Mouse (Mus musculus) liver, adult (tissue): ENCODE measurements at regions not wholly inside any gene's neighbourhood (a gene's known extent, or its start where the extent isn't known, plus 50 kb on each side); places are given as distances from the start of the nearest gene placed in this dataset.

Source experiments
- GATA4 ChIP-seq: IDR thresholded peaks from 2 replicates; pipeline ENCODE4 v1.6.1; 2014; ENCODE audit warnings: mild to moderate bottlenecking, low read length; ENCODE audit not compliant: insufficient replicate concordance

DNA sequence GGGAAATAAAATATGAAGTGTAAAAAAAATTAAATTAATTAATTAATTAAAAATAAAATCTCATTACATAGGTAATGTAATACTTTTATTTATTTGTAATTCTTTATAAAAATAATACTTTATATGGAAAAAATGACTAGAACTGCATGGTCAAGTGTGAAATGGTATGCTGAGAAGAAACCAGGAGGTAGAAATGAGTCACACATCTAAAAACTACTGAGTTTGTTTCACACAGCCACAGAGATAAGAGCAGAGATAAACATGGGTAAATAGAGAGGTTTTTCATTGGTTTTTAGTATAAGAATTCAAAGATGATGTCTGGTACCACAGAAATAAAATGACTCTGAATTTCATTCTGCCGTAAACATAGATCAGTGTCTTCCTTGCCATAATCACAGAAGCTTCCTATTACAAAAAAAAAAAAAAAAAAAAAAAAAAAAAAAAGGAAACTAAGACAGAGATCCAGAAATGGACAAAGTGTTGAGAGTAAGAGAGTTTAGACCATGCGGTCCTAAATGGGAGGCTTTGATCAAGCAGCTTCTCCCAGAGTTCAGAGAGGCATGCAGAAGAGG is 1190.5 kb upstream of the Zeb2 start:
- TF ChIP-seq GATA4 = no peak

DNA sequence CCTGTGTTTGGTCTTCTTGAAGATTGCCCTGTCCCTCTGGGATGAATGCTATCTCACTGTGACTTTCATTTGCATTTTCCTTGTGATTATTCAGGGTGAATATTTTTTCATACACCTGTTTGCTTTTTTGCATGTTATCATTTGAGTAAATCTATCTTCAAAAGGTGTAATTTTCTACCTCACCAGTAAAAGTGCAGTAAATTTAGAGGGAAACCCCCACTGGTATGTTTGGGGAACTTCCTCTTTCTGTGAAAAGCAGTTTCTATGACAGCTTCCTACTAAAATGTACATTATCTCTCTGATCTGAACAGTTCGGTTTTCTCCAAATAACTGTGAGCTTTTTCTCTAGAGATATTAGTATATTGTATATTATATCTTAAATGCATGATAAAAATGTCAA is 1185.4 kb upstream of the Zeb2 start:
- no peak for TF ChIP-seq GATA4

DNA sequence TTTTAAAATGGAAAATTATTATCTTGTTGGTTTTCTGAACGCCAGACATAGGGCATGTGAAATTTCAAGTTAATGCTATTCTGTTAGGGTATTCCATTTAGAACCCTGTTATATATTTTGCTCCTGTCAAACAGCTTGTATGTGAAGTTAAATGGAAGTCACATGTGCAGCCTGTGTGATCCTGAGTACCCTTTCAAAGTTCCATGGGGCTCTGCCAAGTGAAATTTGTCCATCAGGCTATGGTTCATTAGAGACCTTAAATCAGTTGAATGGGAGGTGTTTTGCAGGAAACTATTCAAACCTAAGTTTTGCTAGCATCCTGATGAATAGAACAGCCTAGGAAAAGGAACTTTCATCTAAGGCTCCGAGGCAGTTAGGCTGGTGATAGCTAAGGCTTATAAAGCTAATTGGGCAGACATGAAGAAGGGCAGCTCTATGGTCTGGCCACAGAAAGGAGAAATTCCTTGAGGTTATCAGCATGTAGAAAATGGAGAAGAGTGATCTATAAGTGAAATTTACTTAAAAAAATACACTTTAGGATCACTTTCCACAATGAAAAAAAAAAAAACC is 1180.2 kb upstream of the Zeb2 start:
- no peak for TF ChIP-seq GATA4

DNA sequence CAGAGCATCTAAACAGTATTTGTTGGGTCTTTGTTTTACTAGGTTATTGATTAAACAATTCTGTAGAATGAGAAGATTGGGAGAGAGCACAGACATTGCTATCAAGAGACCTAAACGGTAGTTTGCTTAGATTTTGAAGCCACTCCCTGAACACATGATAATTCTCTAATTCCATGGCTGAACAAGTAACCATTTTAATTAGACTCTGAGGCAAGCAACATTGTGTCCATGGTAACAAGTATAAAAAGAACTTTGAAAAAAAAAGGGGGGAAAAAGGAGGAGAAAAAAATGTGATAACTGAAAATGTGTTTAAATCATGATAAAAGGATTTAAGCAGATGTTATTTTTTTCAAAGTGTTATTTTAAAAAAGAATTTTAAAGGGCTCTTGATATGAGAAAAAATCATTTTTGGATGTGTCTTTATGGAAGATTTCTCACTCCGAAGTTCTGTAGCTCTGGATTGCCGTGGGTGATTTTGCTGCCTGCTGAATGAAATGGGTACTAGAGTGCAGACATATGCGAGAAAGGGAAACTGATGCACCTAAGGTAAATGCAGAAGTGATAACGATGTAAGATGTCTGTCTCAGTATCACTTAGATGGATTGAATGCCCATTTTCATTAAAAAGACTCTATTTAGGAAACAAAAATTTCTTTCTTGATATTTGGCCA is 1166.9 kb upstream of the Zeb2 start:
- no peak for TF ChIP-seq GATA4

DNA sequence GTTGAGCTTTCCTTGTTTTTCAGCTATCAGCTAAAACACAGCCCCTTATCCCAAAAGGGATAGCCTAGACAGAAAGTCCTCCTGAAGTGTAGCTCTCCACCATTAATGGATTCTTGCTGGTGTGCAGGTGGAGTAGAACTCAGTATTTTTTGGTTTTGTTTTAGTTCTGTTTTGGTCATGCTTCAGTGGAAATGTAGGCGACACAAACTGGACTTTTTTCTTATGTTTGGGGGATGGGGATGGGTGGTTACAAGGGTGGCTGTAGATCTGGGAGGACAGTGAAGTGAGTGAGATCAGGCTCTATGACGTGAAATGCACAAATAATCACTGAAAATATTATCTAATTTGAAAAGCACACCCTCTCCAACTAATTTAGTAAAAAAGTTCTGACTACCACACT is 1163.6 kb upstream of the Zeb2 start:
- no peak for TF ChIP-seq GATA4

DNA sequence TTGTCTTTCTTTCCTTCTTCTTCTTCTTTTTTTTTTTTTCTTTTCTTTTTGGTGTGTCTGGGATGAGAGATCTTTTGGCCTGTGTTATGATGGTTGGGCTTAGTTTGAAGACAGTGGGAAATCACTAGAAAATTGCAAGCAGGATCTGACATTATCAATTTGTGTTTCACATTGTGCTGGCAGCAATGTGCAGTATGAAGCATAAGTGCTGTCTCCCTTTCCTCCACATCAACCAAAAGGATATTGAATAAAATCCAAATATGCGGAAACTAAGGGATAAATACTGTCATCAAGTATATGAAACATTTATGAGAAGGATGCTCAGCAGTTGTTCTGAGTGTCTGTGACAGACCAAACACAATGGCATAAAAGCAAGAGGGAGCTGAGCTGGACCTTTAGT is 1144.4 kb upstream of the Zeb2 start:
- no peak for TF ChIP-seq GATA4

DNA sequence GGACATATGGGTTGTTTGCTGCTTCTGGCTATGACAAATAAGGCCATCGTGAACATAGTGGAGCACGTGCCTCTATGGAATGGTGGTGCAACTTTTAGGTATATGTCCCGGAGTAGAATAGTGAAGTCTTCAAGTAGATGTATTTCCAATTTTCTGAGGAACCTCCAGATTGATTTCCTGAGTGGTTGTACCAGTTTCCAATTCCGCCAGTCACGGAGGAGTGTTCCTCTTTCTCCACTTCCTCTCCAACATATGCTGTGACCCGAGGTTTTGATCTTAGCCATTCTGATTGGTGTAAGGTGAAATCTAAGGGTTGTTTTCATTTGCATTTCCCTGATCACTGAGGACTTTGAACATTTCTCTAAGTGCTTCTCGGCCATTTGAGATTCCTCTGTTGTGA is 1134.4 kb upstream of the Zeb2 start:
- no peak for TF ChIP-seq GATA4

DNA sequence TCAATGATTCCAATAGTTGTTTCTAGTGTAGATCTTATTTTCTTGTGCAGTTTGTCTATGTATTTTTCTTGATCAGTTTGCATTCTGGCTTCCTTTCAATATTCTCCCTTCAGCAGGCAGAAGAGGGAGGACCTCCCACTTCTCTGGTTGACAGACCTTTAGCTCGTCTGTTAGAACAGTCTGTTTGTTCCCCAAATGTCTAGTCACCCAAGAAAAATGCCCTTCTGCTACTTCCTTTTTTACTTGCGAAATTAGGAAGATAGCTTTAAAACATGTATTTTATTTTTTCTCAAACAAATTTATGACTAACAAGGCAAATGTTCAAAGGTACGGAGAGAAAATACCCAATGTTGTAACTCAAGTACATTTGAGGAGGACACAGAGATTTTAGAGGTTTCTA is 1128.5 kb upstream of the Zeb2 start:
- no peak for TF ChIP-seq GATA4

DNA sequence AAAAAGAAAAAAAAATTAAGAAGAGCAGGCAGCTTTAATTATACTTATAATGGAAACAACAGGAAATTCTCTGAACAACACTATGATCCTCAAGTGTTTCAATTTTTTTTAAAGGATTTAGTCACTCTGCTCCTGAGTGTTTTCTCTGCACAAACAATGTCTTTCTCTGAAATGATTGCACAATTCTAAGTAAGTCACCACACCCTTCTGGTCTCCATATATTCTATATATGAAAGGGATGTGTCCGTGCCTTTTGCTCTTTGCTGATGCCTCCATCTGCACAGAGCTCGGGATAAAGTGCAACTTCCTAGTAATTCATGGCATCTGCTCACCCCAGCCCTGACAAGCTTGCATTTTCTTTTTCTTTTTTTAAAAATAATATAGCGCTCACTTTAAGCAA is 1127.5 kb upstream of the Zeb2 start:
- no peak for TF ChIP-seq GATA4

DNA sequence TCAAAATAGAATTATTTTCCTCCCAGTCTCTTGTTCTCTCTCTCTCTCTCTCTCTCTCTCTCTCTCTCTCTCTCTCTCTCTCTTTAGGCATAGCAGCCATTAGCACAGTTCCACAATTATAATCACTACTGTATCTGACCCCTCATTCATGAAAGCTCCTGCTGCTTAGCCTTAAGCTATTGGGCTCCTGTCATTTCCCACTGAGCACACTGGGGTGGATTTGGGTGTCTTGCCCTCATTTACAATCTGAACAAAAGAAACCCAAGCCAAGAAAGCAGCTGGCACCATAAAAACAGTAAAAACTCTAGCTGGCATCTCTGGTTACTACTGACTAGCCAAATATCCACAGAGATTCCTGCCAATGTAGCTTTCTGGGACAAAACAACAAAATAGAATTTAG is 1125.6 kb upstream of the Zeb2 start:
- no peak for TF ChIP-seq GATA4

DNA sequence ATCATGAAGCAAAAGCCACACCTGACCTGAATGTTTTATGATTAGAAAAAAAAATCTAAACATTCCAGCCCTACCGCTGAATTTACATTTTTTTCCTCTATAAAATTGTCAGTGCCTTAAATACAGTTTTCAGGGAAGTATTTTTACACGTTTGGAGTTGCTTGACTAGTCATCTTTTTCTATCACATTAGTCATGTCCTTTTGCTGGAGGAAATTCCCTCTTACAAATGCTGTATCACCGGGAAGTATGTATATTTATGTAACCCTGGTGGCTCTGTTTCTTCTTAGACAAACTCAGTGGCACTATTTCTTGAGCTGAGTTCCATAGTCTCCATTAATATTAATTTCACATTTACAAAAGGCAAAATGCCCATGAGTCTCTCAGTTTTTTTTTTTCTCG is 1122.7 kb upstream of the Zeb2 start:
- TF ChIP-seq GATA4 = no peak

DNA sequence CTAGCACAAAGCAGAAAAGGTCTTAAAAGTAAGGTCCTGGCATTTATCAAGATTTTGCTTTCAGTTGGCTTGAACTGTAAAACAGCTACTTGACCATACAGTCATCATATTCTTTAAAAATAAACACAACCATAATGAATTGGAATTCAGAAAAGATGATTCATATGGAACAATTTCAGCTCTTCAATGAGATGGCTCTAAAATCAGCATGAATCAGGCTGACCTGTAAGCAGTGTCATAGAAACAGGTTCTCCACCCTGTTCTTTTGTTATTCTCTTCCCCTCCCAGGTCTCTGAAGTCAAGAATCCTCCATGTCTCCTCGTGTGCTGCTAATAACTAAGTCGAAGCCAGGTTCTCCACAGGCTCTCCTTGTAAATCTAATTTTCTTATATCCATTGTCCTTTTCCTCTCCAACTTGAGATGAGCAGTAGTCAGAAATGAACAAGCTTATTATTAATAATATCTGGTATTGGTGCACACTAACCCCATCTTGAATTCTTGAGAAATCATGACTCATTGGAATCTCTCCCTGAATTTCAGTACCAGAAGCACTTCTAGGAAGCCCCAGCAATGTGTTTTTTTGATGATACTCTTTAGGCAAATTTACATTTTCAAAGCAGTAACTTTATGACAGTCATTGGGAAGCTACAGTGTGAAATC is 1113.7 kb upstream of the Zeb2 start:
- TF ChIP-seq GATA4 = no peak

DNA sequence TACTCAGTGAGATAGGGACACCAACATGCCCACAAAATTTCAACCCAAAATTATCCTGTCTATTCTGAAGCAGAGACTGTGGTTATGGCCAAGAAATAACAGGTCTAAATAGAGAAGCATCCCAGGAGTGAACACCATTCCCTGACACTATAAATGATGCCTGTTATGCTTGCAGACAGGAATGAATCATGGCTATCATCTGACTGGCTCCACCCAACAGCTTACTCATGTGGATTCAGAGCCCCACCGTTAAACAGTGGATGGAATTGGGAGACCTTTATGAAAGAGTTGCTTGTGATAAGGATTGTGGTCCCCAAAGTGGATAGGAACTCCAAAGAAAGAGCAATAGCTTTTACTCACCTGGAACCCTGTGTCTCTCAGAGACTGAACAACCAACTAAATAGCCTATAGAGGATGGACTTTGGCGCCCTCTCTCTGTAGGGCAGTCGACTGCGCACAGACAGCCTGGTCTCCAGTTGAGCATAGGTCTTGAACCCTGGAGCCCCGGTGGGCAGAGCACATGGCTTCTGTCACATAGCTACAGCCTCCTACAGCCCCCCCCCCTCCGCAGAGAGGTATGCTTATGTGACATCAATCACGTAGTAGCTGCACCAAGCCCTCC is 1101.3 kb upstream of the Zeb2 start:
- no peak for TF ChIP-seq GATA4

DNA sequence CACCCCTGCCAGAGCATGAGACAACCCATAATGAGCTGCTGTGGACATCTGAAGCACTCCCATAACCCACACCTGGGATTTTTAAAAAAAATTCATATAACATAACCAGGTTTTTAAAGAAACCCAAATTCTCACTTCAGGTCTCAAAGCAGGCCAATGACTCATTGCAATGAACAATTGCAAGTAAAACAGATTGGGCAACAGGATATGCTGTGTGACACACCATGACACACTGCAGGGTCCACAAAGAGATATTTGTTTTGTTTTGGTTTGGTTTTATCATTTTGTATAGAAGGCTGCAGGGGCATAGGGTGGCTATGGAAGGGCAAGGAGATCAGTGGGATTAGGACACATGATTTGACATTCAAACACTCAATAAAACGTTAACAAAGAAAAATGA is 1082.1 kb upstream of the Zeb2 start:
- no peak for TF ChIP-seq GATA4

DNA sequence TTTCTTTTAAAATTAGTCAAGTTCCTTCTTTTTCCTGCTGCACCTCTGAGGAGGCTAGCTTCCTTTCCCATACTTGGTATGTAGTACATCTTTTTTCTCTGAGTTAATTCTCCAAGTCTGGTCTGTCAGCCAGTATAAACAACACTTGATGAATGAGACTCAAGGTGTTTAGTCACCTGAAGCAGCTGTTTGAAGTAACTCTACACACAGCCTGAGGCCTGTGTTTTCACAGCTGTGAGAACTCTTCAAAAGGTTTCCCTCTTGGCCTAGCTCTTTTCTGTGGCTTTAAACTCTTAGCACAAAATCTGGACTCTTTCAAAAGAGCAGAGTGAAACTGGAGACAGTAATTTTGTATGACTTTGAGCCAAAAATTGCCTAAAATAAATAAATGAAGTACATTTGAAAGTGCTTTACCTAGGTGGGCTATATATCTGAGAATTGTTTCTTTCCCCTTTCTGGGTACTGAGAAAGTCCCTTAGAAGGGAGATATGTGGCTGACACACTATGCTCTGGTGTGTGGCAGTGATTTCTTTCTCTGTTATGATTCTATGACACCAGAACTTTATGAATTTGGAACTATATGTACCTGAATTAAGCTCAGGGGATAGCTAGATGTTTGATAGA is 1070.2 kb upstream of the Zeb2 start:
- TF ChIP-seq GATA4 = no peak

DNA sequence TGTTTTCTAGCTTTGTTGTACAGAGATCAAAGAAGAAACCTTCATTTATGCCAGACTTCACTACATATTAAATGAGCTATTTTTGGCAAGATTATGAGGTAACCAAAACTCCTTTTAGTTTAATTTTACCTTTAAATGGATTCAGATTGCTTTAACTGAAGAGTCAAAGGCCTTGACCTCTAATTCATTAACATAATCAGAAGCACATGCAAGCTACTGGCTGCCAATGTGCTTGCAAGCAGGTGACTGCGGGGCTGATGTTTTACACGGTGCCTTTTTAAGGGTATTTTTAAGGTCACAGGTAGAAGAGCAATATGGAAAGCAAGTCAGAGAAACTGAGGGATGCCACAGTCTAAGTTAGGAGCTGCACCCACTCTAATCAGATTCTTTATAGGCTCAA is 1066.0 kb upstream of the Zeb2 start:
- TF ChIP-seq GATA4 = no peak

DNA sequence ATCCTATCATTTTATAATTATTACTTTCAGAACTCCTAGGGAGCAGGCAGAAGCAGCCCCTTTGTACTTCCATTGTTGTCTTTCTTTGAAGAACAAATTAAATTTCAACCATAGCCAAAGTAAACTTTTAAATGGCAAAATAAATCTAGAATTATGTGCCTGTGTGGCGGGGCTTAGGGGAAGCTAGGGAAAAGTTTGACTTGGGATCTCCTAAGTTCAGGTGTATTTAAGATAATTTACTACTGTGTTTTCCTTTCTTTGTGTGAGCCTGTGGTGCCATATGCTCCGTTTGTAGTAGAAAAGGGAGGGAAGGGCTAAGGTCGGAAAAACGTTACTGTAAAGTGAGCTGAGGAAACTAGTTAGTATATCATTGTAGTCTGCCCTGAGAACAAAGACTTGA is 1062.5 kb upstream of the Zeb2 start:
- no peak for TF ChIP-seq GATA4
